Mouse (Mus musculus) heart, embryonic 10.5 days (tissue): ENCODE data around the gene Ncoa1. TPM values are rescaled to one million over a fixed set of nuclear protein-coding genes. Genes with fewer than 3 reads are reported as not detected.
"Not testable (repeated sequence)": the region's sequence is repeated elsewhere in the genome, so short reads cannot be mapped to it uniquely, and the experiment has no call there.

Experiments used
- DNase-seq: peaks from one replicate; pipeline ENCODE4 v3.0.0-alpha.2; 2017; ENCODE audit warnings: low spot score
- H3K27ac ChIP-seq: fragments of 300-500 bp; sonication (generic); 2 replicates; pipeline ENCODE4 v1.5.1; 2016; ENCODE audit warnings: mild to moderate bottlenecking
- H3K27me3 ChIP-seq: fragments of 300-500 bp; sonication (generic); 2 replicates; pipeline ENCODE4 v1.6.1; 2016; ENCODE audit warnings: mild to moderate bottlenecking; ENCODE audit not compliant: poor library complexity, insufficient read depth, severe bottlenecking
- H3K36me3 ChIP-seq: fragments of 300-500 bp; sonication (generic); 2 replicates; pipeline ENCODE4 v1.6.1; 2016; ENCODE audit warnings: mild to moderate bottlenecking, moderate library complexity
- H3K4me1 ChIP-seq: fragments of 300-500 bp; sonication (generic); 2 replicates; pipeline ENCODE4 v1.6.1; 2016; ENCODE audit warnings: mild to moderate bottlenecking
- H3K4me3 ChIP-seq: fragments of 300-500 bp; sonication (generic); 2 replicates; pipeline ENCODE4 v1.5.1; 2016; ENCODE audit warnings: mild to moderate bottlenecking, moderate library complexity
- H3K9me3 ChIP-seq: fragments of 300-500 bp; sonication (generic); 2 replicates; pipeline ENCODE4 v1.6.1; 2016; ENCODE audit warnings: mild to moderate bottlenecking, moderate library complexity
- WGBS: fragments of 180-500 bp; shearing (Covaris S2); methylation state at CpG from one replicate; pipeline ENCODE4 v1.1.7; 2016; 5-methylcytosine and 5-hydroxymethylcytosine counted together
- polyA plus RNA-seq: library from polyadenylated mRNA; unstranded; fragments of >200 nt; fragmentation: Nextera tagmentation; extraction: Ambion mirVana; gene quantifications from 2 replicates; pipeline ENCODE4 v1.2.1, GENCODE M21; 2016

Gene Ncoa1
- polyA plus RNA-seq, 1 experiment from 2014 or later, result 4.1 TPM

- Histone ChIP-seq H3K36me3 (peaks cover 13% of the 10 kb centered on the region; the same call in 1 of the 2 replicates), H3K9me3 (no peaks in the 10 kb centered on the region), H3K4me1 (peaks cover 4% of the 10 kb centered on the region; the same call in 1 of the 2 replicates), H3K27me3 (no peaks in the 10 kb centered on the region), H3K27ac (no peak overlapping the region), H3K4me3 (no peak overlapping the region)
- 80% methylated on average over 16 of the region's 16 CpGs for WGBS
- no peak for DNase-seq
Observed at GRCm38 (mm10) chr12:4252742-4253655, 224.0 kb downstream of the Ncoa1 start.

GRCm38 (mm10) chr12:4249786-4250185 lies 227.2 kb downstream of the Ncoa1 start:
- Histone ChIP-seq H3K9me3 (no peaks in the 10 kb centered on the region), H3K36me3 (peaks cover 14% of the 10 kb centered on the region; the same call in 1 of the 2 replicates), H3K4me1 (peaks cover 4% of the 10 kb centered on the region; the same call in 1 of the 2 replicates), H3K27ac (no peak overlapping the region), H3K27me3 (no peaks in the 10 kb centered on the region), H3K4me3 (no peak overlapping the region)
- 87% methylated on average over 6 of the region's 6 CpGs for WGBS
- DNase-seq, result no peak

GRCm38 (mm10) chr12:4245742-4246141 lies 231.2 kb downstream of the Ncoa1 start:
- no peak overlapping the region for H3K4me3 ChIP-seq
- WGBS, result 78% methylated on average over 10 of the region's 10 CpGs
- no peaks in the 10 kb centered on the region for H3K27me3 ChIP-seq
- H3K27ac ChIP-seq, result no peak overlapping the region
- no peak for DNase-seq
- H3K4me1 ChIP-seq, result peaks cover 9% of the 10 kb centered on the region
- H3K36me3 ChIP-seq, result 0 out of 2 replicates have a peak, but pooled peaks cover 6% of the 10 kb centered on the region
- no peaks in the 10 kb centered on the region for H3K9me3 ChIP-seq

DNA sequence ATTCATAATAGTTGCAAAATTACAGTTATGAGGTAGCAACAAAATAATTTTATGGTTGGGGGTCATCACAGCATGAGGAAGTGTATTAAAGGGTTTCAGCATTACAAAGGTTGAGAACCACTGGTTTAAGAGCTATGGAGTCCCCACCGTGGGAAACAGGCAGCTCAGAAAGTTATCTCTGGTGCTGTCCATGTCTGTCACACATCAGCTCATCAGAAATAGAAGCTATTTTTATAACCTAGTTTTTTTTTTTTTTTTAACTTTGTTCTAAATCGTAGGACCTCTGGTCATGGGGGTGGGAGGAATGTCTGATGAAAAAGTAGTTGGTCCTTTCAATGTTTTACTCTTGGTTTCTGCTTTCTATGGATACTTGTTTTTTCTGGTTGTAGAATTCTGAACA lies 233.2 kb downstream of the Ncoa1 start:
- no peak for DNase-seq
- 0 out of 2 replicates have a peak, but pooled peaks cover 10% of the 10 kb centered on the region for H3K36me3 ChIP-seq
- H3K4me1 ChIP-seq, result peaks cover 16% of the 10 kb centered on the region
- no peak overlapping the region for H3K4me3 ChIP-seq
- H3K27ac ChIP-seq, result no peak overlapping the region
- no peaks in the 10 kb centered on the region for H3K27me3 ChIP-seq
- WGBS, result 33% methylated on average over 2 of the region's 2 CpGs
- H3K9me3 ChIP-seq, result no peaks in the 10 kb centered on the region

GRCm38 (mm10) chr12:4240281-4240680 lies 236.7 kb downstream of the Ncoa1 start:
- not testable (repeated sequence) for H3K9me3 ChIP-seq, H3K27me3 ChIP-seq, DNase-seq, H3K4me3 ChIP-seq
- 66% methylated on average over 8 of the region's 8 CpGs for WGBS
- Histone ChIP-seq H3K27ac (peak overlapping the region; percentile 83), H3K36me3 (peaks cover 29% of the 10 kb centered on the region; the same call in 1 of the 2 replicates), H3K4me1 (peaks cover 16% of the 10 kb centered on the region)

GRCm38 (mm10) chr12:4237481-4237880 lies 239.5 kb downstream of the Ncoa1 start:
- Histone ChIP-seq H3K4me3 (no peak overlapping the region), H3K36me3 (peaks cover 29% of the 10 kb centered on the region; the same call in 1 of the 2 replicates), H3K27ac (no peak overlapping the region), H3K27me3 (no peaks in the 10 kb centered on the region), H3K9me3 (no peaks in the 10 kb centered on the region), H3K4me1 (peaks cover 17% of the 10 kb centered on the region)
- 91% methylated on average over 15 of the region's 15 CpGs for WGBS
- DNase-seq, result no peak

GRCm38 (mm10) chr12:4233572-4234508 lies 243.1 kb downstream of the Ncoa1 start, which contains the start of the genes Ptrhd1 and Cenpo:
Gene Ptrhd1 (plus strand): TSS chr12:4234027.
Gene Cenpo (minus strand): TSS chr12:4234294.
- Histone ChIP-seq H3K4me3 (peak within 1 kb of the TSS; percentile 78), H3K27me3 (no peaks in the 10 kb centered on the region), H3K36me3 (peaks cover 38% of the 10 kb centered on the region), H3K4me1 (peaks cover 8% of the 10 kb centered on the region; the same call in 1 of the 2 replicates), H3K9me3 (no peaks in the 10 kb centered on the region), H3K27ac (peak within 1 kb of the TSS; percentile 98)
- peak; percentile 98 for DNase-seq
- under 1% methylated on average over 50 of the region's 50 CpGs for WGBS

- H3K36me3 ChIP-seq, result peaks cover 37% of the 10 kb centered on the region
- no peaks in the 10 kb centered on the region for H3K27me3 ChIP-seq
- no peak for DNase-seq
- no peak overlapping the region for H3K27ac ChIP-seq
- H3K4me1 ChIP-seq, result peaks cover 8% of the 10 kb centered on the region; the same call in 1 of the 2 replicates
- WGBS, result 60% methylated on average over 4 of the region's 4 CpGs
- no peaks in the 10 kb centered on the region for H3K9me3 ChIP-seq
- peak overlapping the region; percentile 78 for H3K4me3 ChIP-seq
Observed at GRCm38 (mm10) chr12:4232777-4233176, 244.2 kb downstream of the Ncoa1 start.

GRCm38 (mm10) chr12:4230156-4230555 lies 246.8 kb downstream of the Ncoa1 start:
- Histone ChIP-seq H3K36me3 (peaks cover 48% of the 10 kb centered on the region), H3K4me1 (peaks cover 8% of the 10 kb centered on the region; the same call in 1 of the 2 replicates), H3K27me3 (no peaks in the 10 kb centered on the region), H3K27ac (no peak overlapping the region), H3K4me3 (no peak overlapping the region), H3K9me3 (no peaks in the 10 kb centered on the region)
- 92% methylated on average over 7 of the region's 7 CpGs for WGBS
- no peak for DNase-seq

DNA sequence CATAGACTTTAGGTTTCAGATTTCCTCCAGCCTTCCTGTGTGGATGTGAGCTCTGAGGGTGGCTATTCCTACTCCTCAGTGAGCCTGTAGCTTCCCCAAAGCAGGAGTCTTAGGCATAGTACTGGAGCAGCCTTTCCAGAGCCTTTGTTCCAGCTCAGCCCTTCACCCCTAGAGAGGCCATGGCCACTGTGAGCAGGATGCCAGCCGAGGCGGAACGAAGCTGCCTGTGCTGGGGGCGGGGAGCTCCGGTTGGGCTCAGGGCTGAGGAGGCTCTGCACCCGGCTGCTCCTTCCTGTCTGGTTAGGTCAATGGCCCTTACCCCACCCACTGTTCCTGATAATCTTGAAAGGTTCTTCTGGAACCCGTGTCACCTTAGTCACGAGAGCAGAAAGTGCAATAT lies 264.1 kb downstream of the Ncoa1 start:
- Histone ChIP-seq H3K27ac (0 out of 2 replicates have a peak overlapping the region, but pooled peaks have one; percentile 12), H3K36me3 (peaks cover 80% of the 10 kb centered on the region), H3K9me3 (no peaks in the 10 kb centered on the region), H3K27me3 (no peaks in the 10 kb centered on the region), H3K4me3 (no peak overlapping the region), H3K4me1 (no peaks in the 10 kb centered on the region)
- WGBS, result 76% methylated on average over 8 of the region's 8 CpGs
- no peak for DNase-seq

GRCm38 (mm10) chr12:4211174-4211573 lies 265.8 kb downstream of the Ncoa1 start:
- 92% methylated on average over 9 of the region's 9 CpGs for WGBS

DNA sequence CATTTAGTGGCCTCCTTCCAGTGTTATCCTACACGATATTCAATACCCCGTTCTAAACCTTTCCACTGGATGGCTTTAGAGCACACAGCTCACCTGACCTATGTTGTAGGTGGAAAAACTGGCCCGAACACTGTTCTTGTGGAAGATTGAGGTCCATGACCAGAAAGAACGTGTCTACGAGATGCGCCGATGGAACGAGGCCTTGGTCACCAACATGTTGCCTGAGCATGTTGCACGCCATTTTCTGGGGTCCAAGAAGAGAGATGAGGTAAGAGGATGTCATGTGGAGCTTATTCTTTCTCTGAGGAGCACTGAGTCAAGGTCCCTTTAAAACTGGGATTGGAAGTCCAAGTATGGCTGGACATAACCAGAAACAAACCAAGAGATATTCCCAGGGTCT lies 267.8 kb downstream of the Ncoa1 start:
- H3K4me3 ChIP-seq, result no peak overlapping the region
- H3K9me3 ChIP-seq, result no peaks in the 10 kb centered on the region
- peaks cover 70% of the 10 kb centered on the region for H3K36me3 ChIP-seq
- no peaks in the 10 kb centered on the region for H3K4me1 ChIP-seq
- no peaks in the 10 kb centered on the region for H3K27me3 ChIP-seq
- 91% methylated on average over 9 of the region's 9 CpGs for WGBS
- H3K27ac ChIP-seq, result no peak overlapping the region
- no peak for DNase-seq

More at GRCm38 (mm10) chr12:4211174-4211573, 265.8 kb downstream of the Ncoa1 start:
- H3K36me3 ChIP-seq, result peaks cover 79% of the 10 kb centered on the region
- H3K27me3 ChIP-seq, result no peaks in the 10 kb centered on the region
- H3K4me1 ChIP-seq, result no peaks in the 10 kb centered on the region
- no peaks in the 10 kb centered on the region for H3K9me3 ChIP-seq
- H3K4me3 ChIP-seq, result no peak overlapping the region
- no peak for DNase-seq
- H3K27ac ChIP-seq, result no peak overlapping the region
